Mouse (Mus musculus) myocyte (in vitro differentiated cells): ENCODE results near the gene Iqgap1.

Source experiments
- POLR2A ChIP-seq: IDR thresholded peaks from one replicate; pipeline ENCODE4 v1.6.1; 2011; ENCODE audit warnings: low read depth, mild to moderate bottlenecking, control low read depth, moderate library complexity; ENCODE audit not compliant: insufficient read length
- TCF12 ChIP-seq: IDR thresholded peaks from one replicate; pipeline ENCODE4 v1.6.1; 2011; ENCODE audit warnings: mild to moderate bottlenecking, control low read depth; ENCODE audit not compliant: poor library complexity, insufficient read depth, severe bottlenecking

GRCm38 (mm10) chr7:80699709-80700108 lies 126.1 kb downstream of the Iqgap1 start:
- TF ChIP-seq TCF12, result no peak
- TF ChIP-seq POLR2A, result no peak
